Mouse (Mus musculus) bone marrow macrophage, adult 2 months (primary cell): ENCODE measurements at regions not wholly inside any gene's neighbourhood (a gene's known extent, or its start where the extent isn't known, plus 50 kb on each side); places are given as distances from the start of the nearest gene placed in this dataset.

ENCODE experiments used
- CTCF ChIP-seq: IDR thresholded peaks from 2 replicates; pipeline ENCODE4 v1.5.1; 2012; ENCODE audit warnings: low read depth, mild to moderate bottlenecking, low read length, moderate library complexity
- POLR2A ChIP-seq: IDR thresholded peaks from 2 replicates; pipeline ENCODE4 v1.6.1; 2012; ENCODE audit warnings: mild to moderate bottlenecking, low read depth, low read length, borderline replicate concordance

DNA sequence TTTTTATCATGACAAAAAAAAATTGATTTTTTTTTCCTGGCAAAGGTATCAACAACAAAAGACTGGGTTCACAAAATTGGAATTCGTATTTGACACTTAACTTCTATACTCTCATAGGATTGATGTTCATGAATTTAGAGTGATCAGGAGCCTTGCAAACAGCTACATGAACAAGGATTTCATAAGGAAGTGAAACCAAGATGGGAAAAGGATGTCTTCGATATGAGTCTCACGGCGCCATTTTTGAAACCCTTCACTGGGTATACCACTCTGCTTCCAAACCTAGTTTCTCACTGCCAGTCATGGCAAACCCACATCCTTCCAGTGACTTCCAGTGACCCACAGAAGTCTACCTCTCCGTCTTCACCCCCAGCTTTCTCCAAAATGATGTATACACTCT is 157.8 kb upstream of the Tmc1 start:
- TF ChIP-seq POLR2A, result no peak
- TF ChIP-seq CTCF, result no peak
